Comparison of ENCODE assay signal across 8 mouse cellular contexts in the genomic region with DNA sequence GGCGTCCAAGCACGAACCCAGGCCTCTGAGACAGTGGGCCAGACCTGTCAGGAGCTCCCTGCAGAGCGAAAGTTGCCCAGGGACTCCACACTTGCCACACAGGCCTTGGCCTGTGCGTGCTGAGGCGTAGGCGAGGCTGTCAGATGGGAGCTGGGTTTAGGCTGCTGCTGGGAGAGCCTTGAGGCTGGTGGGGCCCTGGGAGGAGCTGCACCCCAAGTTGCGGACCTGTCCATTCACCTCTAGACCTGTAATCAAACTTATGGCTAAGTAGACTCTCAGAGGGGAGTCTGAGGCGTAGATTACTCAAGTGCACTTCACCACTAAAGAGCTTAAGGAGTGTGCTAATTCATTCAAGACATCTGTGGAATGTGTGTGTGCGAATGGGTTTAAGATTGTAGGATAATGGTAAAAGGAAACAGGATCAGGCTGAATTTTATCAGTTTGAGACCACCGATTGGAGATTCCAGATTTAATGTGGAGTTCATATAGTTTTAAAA. TPM values are rescaled to one million over a fixed set of nuclear protein-coding genes. Genes with fewer than 3 reads are reported as not detected.
DNase-seq lines count a peak whose midpoint lies in the region; ATAC-seq and TF ChIP-seq lines count a peak whose summit lies in the region.

No protein-coding gene starts in this region.

- H3K36me3 ChIP-seq in kidney, adult 2 months (ENCODE audit: control insufficient read depth, insufficient read depth, low read length), result no peaks in the 10 kb centered on the region; the same call in 1 of the 2 replicates
- 0 out of 2 replicates have a peak, but pooled peaks cover 4% of the 10 kb centered on the region for H3K36me3 ChIP-seq in intestine, embryonic 14.5 days (ENCODE audit: control insufficient read depth, insufficient read depth, low read length)
- no peaks in the 10 kb centered on the region; the same call in 1 of the 2 replicates for H3K36me3 ChIP-seq in midbrain, embryonic 15.5 days (replicated peaks)

- ATAC-seq in intestine, embryonic 14.5 days (replicated peaks; ENCODE audit: low FRiP score, low TSS enrichment, low read depth), result no peak
- no peak for ATAC-seq in midbrain, embryonic 15.5 days (replicated peaks)

- peaks cover 10% of the 10 kb centered on the region; the same call in 1 of the 2 replicates for H3K4me1 ChIP-seq in kidney, adult 2 months (ENCODE audit: control insufficient read depth, insufficient read depth, low read length)
- peaks cover 3% of the 10 kb centered on the region; the same call in 1 of the 2 replicates for H3K4me1 ChIP-seq in cortical plate, adult 2 months (ENCODE audit: control insufficient read depth, insufficient read depth, low read length)
- peaks cover 9% of the 10 kb centered on the region for H3K4me1 ChIP-seq in intestine, embryonic 14.5 days (replicated peaks; ENCODE audit: control insufficient read depth, insufficient read depth, low read length)
- peaks cover 17% of the 10 kb centered on the region for H3K4me1 ChIP-seq in midbrain, embryonic 15.5 days

- peak overlapping the region; percentile 85 for H3K4me3 ChIP-seq in kidney, adult 2 months (ENCODE audit: insufficient read depth, low read depth, low read length)
- peak overlapping the region; percentile 74 for H3K4me3 ChIP-seq in cortical plate, adult 2 months (ENCODE audit: insufficient read depth, low read length)
- peak overlapping the region; percentile 73 for H3K4me3 ChIP-seq in intestine, embryonic 14.5 days (ENCODE audit: low read depth, low read length)
- H3K4me3 ChIP-seq in midbrain, embryonic 15.5 days, result peak overlapping the region; percentile 75

- H3K9ac ChIP-seq in intestine, embryonic 14.5 days (ENCODE audit: low read length), result peak overlapping the region; percentile 69
- H3K9ac ChIP-seq in midbrain, embryonic 15.5 days, result peak overlapping the region; percentile 86

- 8% methylated on average over 10 of the region's 10 CpGs for WGBS in kidney, adult 2 months
- 8% methylated on average over 10 of the region's 10 CpGs for WGBS in intestine, embryonic 14.5 days
- WGBS in midbrain, embryonic 15.5 days, result 13% methylated on average over 10 of the region's 10 CpGs

- no peak for TF ChIP-seq POLR2A in kidney, adult 2 months (IDR thresholded peaks at IDR 0.05; ENCODE audit: low read depth, low read length)
- no peak for TF ChIP-seq POLR2A in cortical plate, adult 2 months (IDR thresholded peaks at IDR 0.05; ENCODE audit: extremely low read depth, insufficient read depth, low read length)

- no peak for DNase-seq in kidney, adult 2 months
- no peak for DNase-seq in kidney, adult 9 months
- DNase-seq in intestine, embryonic 14.5 days (ENCODE audit: low spot score), result no peak
- DNase-seq in right cerebral cortex, postnatal 36 days (ENCODE audit: low spot score in 2 of 2), result no peak
- no peak for DNase-seq in spleen, postnatal 10 days (ENCODE audit: low spot score in 2 of 2)
- DNase-seq in ovary, postnatal 36 days (ENCODE audit: low spot score), result no peak

- TF ChIP-seq CTCF in kidney, adult 2 months (conservative IDR thresholded peaks at IDR 0.05; ENCODE audit: insufficient read depth, insufficient read length, low read depth, low read length), result no peak
- no peak for TF ChIP-seq CTCF in cortical plate, adult 2 months (IDR thresholded peaks at IDR 0.05; ENCODE audit: extremely low read depth, insufficient read depth, low read length)

- H3K27ac ChIP-seq in kidney, adult 2 months (ENCODE audit: insufficient read depth, low read depth, low read length), result peak overlapping the region; percentile 91
- H3K27ac ChIP-seq in cortical plate, adult 2 months (ENCODE audit: insufficient read depth, low read length), result peak overlapping the region; percentile 69
- peak overlapping the region; percentile 82 for H3K27ac ChIP-seq in intestine, embryonic 14.5 days (ENCODE audit: low read depth)
- H3K27ac ChIP-seq in midbrain, embryonic 15.5 days, result peak overlapping the region; percentile 96

- H3K9me3 ChIP-seq in intestine, embryonic 14.5 days (ENCODE audit: control insufficient read depth, low read length), result no peaks in the 10 kb centered on the region
- H3K9me3 ChIP-seq in midbrain, embryonic 15.5 days, result no peaks in the 10 kb centered on the region

- no peaks in the 10 kb centered on the region for H3K27me3 ChIP-seq in kidney, adult 2 months (replicated peaks; ENCODE audit: control insufficient read depth, insufficient read depth, low read length)
- no peaks in the 10 kb centered on the region for H3K27me3 ChIP-seq in intestine, embryonic 14.5 days (replicated peaks; ENCODE audit: control insufficient read depth, insufficient read depth, low read length)
- H3K27me3 ChIP-seq in midbrain, embryonic 15.5 days (replicated peaks), result no peaks in the 10 kb centered on the region

- H3K4me2 ChIP-seq in intestine, embryonic 14.5 days (ENCODE audit: low read length), result peak overlapping the region; percentile 89
- peak overlapping the region; percentile 96 for H3K4me2 ChIP-seq in midbrain, embryonic 15.5 days

RNA-seq across cellular contexts. Expression of a gene that starts 0.6 kb away (rescaled TPM):
- polyA plus RNA-seq in kidney, adult 2 months (2012; rRNA removed), result 14.2 and 16.8 TPM in 2 replicates
- 12.2 and 12.8 TPM in 2 replicates for polyA plus RNA-seq in cortical plate, adult 2 months (2012; rRNA removed)
- 5.6 and 6.9 TPM in 2 replicates for polyA plus RNA-seq in intestine, embryonic 14.5 days (2014; fragmentation: Nextera tagmentation; extraction: Ambion mirVana)
- 9.1 and 9.3 TPM in 2 replicates for polyA plus RNA-seq in midbrain, embryonic 15.5 days (2015; fragmentation: Nextera tagmentation; extraction: Ambion mirVana)

RNA-seq across cellular contexts. Expression of a gene that starts 37.9 kb away (rescaled TPM):
- polyA plus RNA-seq in kidney, adult 2 months (2012; rRNA removed), result 0.16 TPM in 1 of 2 replicates, not detected in the other
- not detected in 2 replicates for polyA plus RNA-seq in cortical plate, adult 2 months (2012; rRNA removed)
- polyA plus RNA-seq in intestine, embryonic 14.5 days (2014; fragmentation: Nextera tagmentation; extraction: Ambion mirVana), result 0.32 and 0.42 TPM in 2 replicates
- 0.40 and 0.82 TPM in 2 replicates for polyA plus RNA-seq in midbrain, embryonic 15.5 days (2015; fragmentation: Nextera tagmentation; extraction: Ambion mirVana)

RNA-seq across cellular contexts. Expression of a gene that starts 58.7 kb away (rescaled TPM):
- not detected in 2 replicates for polyA plus RNA-seq in kidney, adult 2 months (2012; rRNA removed)
- polyA plus RNA-seq in cortical plate, adult 2 months (2012; rRNA removed), result not detected in 2 replicates
- not detected in 2 replicates for polyA plus RNA-seq in intestine, embryonic 14.5 days (2014; fragmentation: Nextera tagmentation; extraction: Ambion mirVana)
- not detected in 2 replicates for polyA plus RNA-seq in midbrain, embryonic 15.5 days (2015; fragmentation: Nextera tagmentation; extraction: Ambion mirVana)

RNA-seq across cellular contexts. Expression of a gene that starts 59.9 kb away (rescaled TPM):
- polyA plus RNA-seq in kidney, adult 2 months (2012; rRNA removed), result 26.9 and 30.0 TPM in 2 replicates
- 140 and 156 TPM in 2 replicates for polyA plus RNA-seq in cortical plate, adult 2 months (2012; rRNA removed)
- 56.0 and 56.9 TPM in 2 replicates for polyA plus RNA-seq in intestine, embryonic 14.5 days (2014; fragmentation: Nextera tagmentation; extraction: Ambion mirVana)
- polyA plus RNA-seq in midbrain, embryonic 15.5 days (2015; fragmentation: Nextera tagmentation; extraction: Ambion mirVana), result 110 and 130 TPM in 2 replicates
